ENCODE assay signal across 9 mouse cellular contexts in genomic region chr10:121692944-121693579, GRCm38 (mm10). TPM values are rescaled to one million over a fixed set of nuclear protein-coding genes. Genes with fewer than 3 reads are reported as not detected.
DNase-seq lines count a peak whose midpoint lies in the region; ATAC-seq and TF ChIP-seq lines count a peak whose summit lies in the region.
"Had no signal": no experiment of that assay in that cellular context is flagged by ENCODE, and none has a peak within 500 bp of the region (broad histone marks: within the 10 kb centered on the region; RNA-seq: fewer than 3 reads in every experiment).

No protein-coding gene starts in this region.

- no peak for TF ChIP-seq POLR2A in heart, adult 2 months (IDR thresholded peaks at IDR 0.05; ENCODE audit: insufficient read depth, low read depth, low read length)

- no peaks in the 10 kb centered on the region for H3K36me3 ChIP-seq in heart, adult 2 months (ENCODE audit: control insufficient read depth, insufficient read depth, low read length)
- H3K36me3 ChIP-seq in embryonic facial prominence, embryonic 15.5 days: no peaks in the 10 kb centered on the region
- H3K36me3 ChIP-seq in kidney, postnatal 0 days (ENCODE audit: insufficient read depth, low read length): no peaks in the 10 kb centered on the region
- H3K36me3 ChIP-seq in midbrain, embryonic 16.5 days (ENCODE audit: control insufficient read depth, insufficient read depth, low read length): no peaks in the 10 kb centered on the region

- ATAC-seq in embryonic facial prominence, embryonic 15.5 days (ENCODE audit: insufficient number of reproducible peaks, low FRiP score, low TSS enrichment, low read depth): no peak
- ATAC-seq in kidney, postnatal 0 days (replicated peaks; ENCODE audit: low FRiP score, low read depth): 0 out of 2 replicates have a peak, but pooled peaks have one; percentile 38
- no peak for ATAC-seq in midbrain, embryonic 16.5 days
- no peak for ATAC-seq in cerebellum, adult (ENCODE audit: insufficient number of reproducible peaks, low FRiP score, low TSS enrichment)

- 25% methylated on average over 18 of the region's 18 CpGs for WGBS in heart, adult 2 months
- WGBS in embryonic facial prominence, embryonic 15.5 days: 31% methylated on average over 18 of the region's 18 CpGs
- 36% methylated on average over 18 of the region's 18 CpGs for WGBS in kidney, postnatal 0 days
- WGBS in midbrain, embryonic 16.5 days: 48% methylated on average over 18 of the region's 18 CpGs

- H3K4me2 ChIP-seq in embryonic facial prominence, embryonic 15.5 days (replicated peaks): peak overlapping the region; percentile 42
- H3K4me2 ChIP-seq in kidney, postnatal 0 days (ENCODE audit: low read length): peak overlapping the region; percentile 46
- H3K4me2 ChIP-seq in midbrain, embryonic 16.5 days (ENCODE audit: low read length): peak overlapping the region; percentile 12

- H3K27me3 ChIP-seq in heart, adult 2 months (ENCODE audit: control insufficient read depth, insufficient read depth, low read length): no peaks in the 10 kb centered on the region
- no peaks in the 10 kb centered on the region for H3K27me3 ChIP-seq in embryonic facial prominence, embryonic 15.5 days
- no peaks in the 10 kb centered on the region for H3K27me3 ChIP-seq in kidney, postnatal 0 days (ENCODE audit: insufficient read depth, low read length)
- no peaks in the 10 kb centered on the region for H3K27me3 ChIP-seq in midbrain, embryonic 16.5 days (ENCODE audit: control insufficient read depth, insufficient read depth, low read depth, low read length)

- no peak for TF ChIP-seq CTCF in heart, adult 2 months (IDR thresholded peaks at IDR 0.05)
- no peak for TF ChIP-seq CTCF in kidney, postnatal 0 days (IDR thresholded peaks at IDR 0.05; ENCODE audit: low read depth)

- peak overlapping the region; percentile 54; the same call in 1 of the 2 replicates for H3K9ac ChIP-seq in heart, adult 2 months (ENCODE audit: low read depth, low read length)
- H3K9ac ChIP-seq in embryonic facial prominence, embryonic 15.5 days: no peak overlapping the region
- peak overlapping the region; percentile 41; the same call in 1 of the 2 replicates for H3K9ac ChIP-seq in kidney, postnatal 0 days (ENCODE audit: low read depth, low read length)
- no peak overlapping the region for H3K9ac ChIP-seq in midbrain, embryonic 16.5 days (ENCODE audit: low read depth, low read length)

- H3K4me3 ChIP-seq in heart, adult 2 months: peak overlapping the region; percentile 26; the same call in 1 of the 2 replicates
- H3K4me3 ChIP-seq in embryonic facial prominence, embryonic 15.5 days (replicated peaks): peak overlapping the region; percentile 26
- H3K4me3 ChIP-seq in kidney, postnatal 0 days (replicated peaks; ENCODE audit: low read depth, low read length): 0 out of 2 replicates have a peak overlapping the region, but pooled peaks have one; percentile 2
- no peak overlapping the region for H3K4me3 ChIP-seq in midbrain, embryonic 16.5 days (ENCODE audit: low read depth, low read length)

- TF ChIP-seq EP300 in heart, adult 2 months (IDR thresholded peaks at IDR 0.05; ENCODE audit: insufficient read depth, low read depth, low read length): no peak

- intact Hi-C loops in heart, adult 2 months (cut with DNase I): no loop called here

- DNase-seq in heart, adult 2 months: peak in 1 of 2 experiments; percentile 29
- DNase-seq in heart, postnatal 4 days: no peak
- DNase-seq in kidney, postnatal 0 days (ENCODE audit: low spot score): no peak
- no peak for DNase-seq in thymus, postnatal 25 days
- DNase-seq in cerebellum, adult 9-11 months: no peak

- no peak overlapping the region for H3K27ac ChIP-seq in heart, adult 2 months
- no peak overlapping the region for H3K27ac ChIP-seq in embryonic facial prominence, embryonic 15.5 days (replicated peaks)
- no peak overlapping the region for H3K27ac ChIP-seq in kidney, postnatal 0 days
- H3K27ac ChIP-seq in midbrain, embryonic 16.5 days (ENCODE audit: low read length): no peak overlapping the region

- no peaks in the 10 kb centered on the region for H3K4me1 ChIP-seq in heart, adult 2 months (ENCODE audit: control insufficient read depth, insufficient read depth, low read length)
- H3K4me1 ChIP-seq in embryonic facial prominence, embryonic 15.5 days: peaks cover 7% of the 10 kb centered on the region; the same call in 1 of the 2 replicates
- no peaks in the 10 kb centered on the region for H3K4me1 ChIP-seq in kidney, postnatal 0 days (replicated peaks; ENCODE audit: insufficient read depth, low read length)
- H3K4me1 ChIP-seq in midbrain, embryonic 16.5 days (ENCODE audit: control insufficient read depth, insufficient read depth, low read length): peaks cover 3% of the 10 kb centered on the region; the same call in 1 of the 2 replicates

- no peaks in the 10 kb centered on the region for H3K9me3 ChIP-seq in embryonic facial prominence, embryonic 15.5 days (replicated peaks)
- H3K9me3 ChIP-seq in kidney, postnatal 0 days (replicated peaks; ENCODE audit: low read length): no peaks in the 10 kb centered on the region
- peaks cover 5% of the 10 kb centered on the region; the same call in 1 of the 2 replicates for H3K9me3 ChIP-seq in midbrain, embryonic 16.5 days (replicated peaks; ENCODE audit: control insufficient read depth, low read length, poor library complexity, severe bottlenecking)

- no peaks in the 10 kb centered on the region for H3K79me2 ChIP-seq in heart, adult 2 months (replicated peaks; ENCODE audit: control insufficient read depth, insufficient read depth, low read length)

RNA-seq across cellular contexts. Expression of gene BC048403, which starts 46.7 kb away (rescaled TPM):
- total RNA-seq in heart, adult 2 months (2021): 1 to 10 TPM; 2.0 to 2.2 TPM
- 1.9 and 2.8 TPM in 2 replicates for polyA plus RNA-seq in heart, adult 2 months (2012; rRNA removed)
- total RNA-seq in heart, postnatal 4 days (2021): 1 to 10 TPM; 2.7 to 2.9 TPM
- polyA plus RNA-seq in embryonic facial prominence, embryonic 15.5 days (2015; fragmentation: Nextera tagmentation; extraction: Ambion mirVana): 2.9 and 3.2 TPM in 2 replicates
- polyA plus RNA-seq in kidney, postnatal 0 days (2015; fragmentation: Nextera tagmentation; extraction: Ambion mirVana): 3.2 and 3.5 TPM in 2 replicates
- 2.3 and 2.4 TPM in 2 replicates for polyA plus RNA-seq in midbrain, embryonic 16.5 days (2015; fragmentation: Nextera tagmentation; extraction: Ambion mirVana)

RNA-seq across cellular contexts. Expression of gene D930020B18Rik, which starts 51.7 kb away (rescaled TPM):
- total RNA-seq in heart, adult 2 months (2021): not detected
- polyA plus RNA-seq in heart, adult 2 months (2012; rRNA removed): not detected in 2 replicates
- not detected for total RNA-seq in heart, postnatal 4 days (2021)
- polyA plus RNA-seq in embryonic facial prominence, embryonic 15.5 days (2015; fragmentation: Nextera tagmentation; extraction: Ambion mirVana): 2.5 and 2.6 TPM in 2 replicates
- polyA plus RNA-seq in kidney, postnatal 0 days (2015; fragmentation: Nextera tagmentation; extraction: Ambion mirVana): 0.21 and 0.23 TPM in 2 replicates
- polyA plus RNA-seq in midbrain, embryonic 16.5 days (2015; fragmentation: Nextera tagmentation; extraction: Ambion mirVana): 0.24 and 0.44 TPM in 2 replicates
- total RNA-seq: heart, adult 18-20 months had no signal

Comparison
In these comparisons a context has a peak if more than half of its experiments do, and no peak if none do; other contexts are left out.
1. H3K9ac ChIP-seq: peak in heart, adult 2 months (single experiment) and kidney, postnatal 0 days (single experiment); none in embryonic facial prominence, embryonic 15.5 days (single experiment) and midbrain, embryonic 16.5 days (single experiment).
2. Peak in every context shown above with its lines, with median percentiles within 50 percentile points of each other: H3K4me2 ChIP-seq.